Mouse (Mus musculus): ENCODE data around the gene Luc7l2. TPM values are rescaled to one million over a fixed set of nuclear protein-coding genes. Genes with fewer than 3 reads are reported as not detected.

The Luc7l2 gene
- total and polyA plus RNA-seq, 3 experiments: 62.0 to 173 (median 92.5) TPM

- Histone ChIP-seq H3K79me2 (replicated peaks; ENCODE audit: control insufficient read depth, extremely low read depth, insufficient read depth, poor library complexity, severe bottlenecking) (no peaks in the 10 kb centered on the region), H3K4me1 (ENCODE audit: control insufficient read depth in 1 of 2, insufficient read depth in 2 of 2) (peaks cover 0 to 11% of the 10 kb centered on the region in 2 experiments; a peak in 1 of 4 replicates), H3K27ac (ENCODE audit: insufficient read depth, low read depth) (no peak overlapping the region), H3K9ac (ENCODE audit: insufficient read depth, low read depth) (no peak overlapping the region), H3K4me2 (ENCODE audit: insufficient read depth, low read depth, poor library complexity, severe bottlenecking) (no peak overlapping the region), H3K27me3 (replicated peaks) (no peaks in the 10 kb centered on the region), H3K36me3 (replicated peaks in 1 of 2; ENCODE audit: control insufficient read depth in 1 of 2, insufficient read depth in 1 of 2, low read length in 1 of 2) (peaks cover 15 to 52% of the 10 kb centered on the region in 2 experiments), H3K4me3 (replicated peaks in 1 of 3; ENCODE audit: low read depth in 2 of 3, low read length in 2 of 3, poor library complexity in 1 of 3) (no peak overlapping the region), H3K9me3 (replicated peaks; ENCODE audit: low read length) (no peaks in the 10 kb centered on the region)
- no peak for DNase-seq (ENCODE audit: extremely low read depth)
- dilution Hi-C loops (cut with MboI; ENCODE audit: extremely low pct_ligation_motif_present, extremely low pct_unique_long_range_greater_than_20kb, low sequenced_read_pairs): no loop called here
- TF ChIP-seq MAFK (IDR thresholded peaks at IDR 0.05; ENCODE audit: insufficient replicate concordance, low read length) (no peak), SMC3 (IDR thresholded peaks at IDR 0.05; ENCODE audit: low read depth, low read length) (no peak)
- in situ Hi-C loops (cut with MboI; ENCODE audit: low pct_ligation_motif_present, low pct_unique_long_range_greater_than_20kb, low sequenced_read_pairs): no loop called here
Measured at GRCm38 (mm10) chr6:38623457-38623856, 72.3 kb downstream of the Luc7l2 start.

- peak; percentile 17 for DNase-seq (ENCODE audit: extremely low read depth)
- H3K9me3 ChIP-seq (replicated peaks; ENCODE audit: low read length): no peaks in the 10 kb centered on the region
- no peak overlapping the region for H3K27ac ChIP-seq (ENCODE audit: insufficient read depth, low read depth)
- dilution Hi-C loops (cut with MboI; ENCODE audit: extremely low pct_ligation_motif_present, extremely low pct_unique_long_range_greater_than_20kb, low sequenced_read_pairs) (no loop called here), in situ Hi-C loops (cut with MboI; ENCODE audit: low pct_ligation_motif_present, low pct_unique_long_range_greater_than_20kb, low sequenced_read_pairs) (no loop called here)
- peaks cover 13 to 48% of the 10 kb centered on the region in 2 experiments for H3K36me3 ChIP-seq (replicated peaks in 1 of 2; ENCODE audit: control insufficient read depth in 1 of 2, insufficient read depth in 1 of 2, low read length in 1 of 2)
- no peak overlapping the region for H3K4me3 ChIP-seq (replicated peaks in 1 of 3; ENCODE audit: low read depth in 2 of 3, low read length in 2 of 3, poor library complexity in 1 of 3)
- no peaks in the 10 kb centered on the region for H3K79me2 ChIP-seq (replicated peaks; ENCODE audit: control insufficient read depth, extremely low read depth, insufficient read depth, poor library complexity, severe bottlenecking)
- TF ChIP-seq NRF1 (IDR thresholded peaks at IDR 0.05; ENCODE audit: low read depth, low read length): no peak
- no peak for TF ChIP-seq BHLHE40 (IDR thresholded peaks at IDR 0.05; ENCODE audit: low read depth, low read length)
- no peak for TF ChIP-seq MAX (IDR thresholded peaks at IDR 0.05; ENCODE audit: low read length)
- no peak for TF ChIP-seq CHD1 (IDR thresholded peaks at IDR 0.05; ENCODE audit: low read depth, low read length)
- TF ChIP-seq MAFK (IDR thresholded peaks at IDR 0.05; ENCODE audit: insufficient replicate concordance, low read length): no peak
- TF ChIP-seq ETS1 (conservative IDR thresholded peaks at IDR 0.05; ENCODE audit: low read depth, low read length): no peak
- no peak for TF ChIP-seq MEF2A (IDR thresholded peaks at IDR 0.05; ENCODE audit: borderline replicate concordance, low read depth, low read length)
- TF ChIP-seq PAX5 (IDR thresholded peaks at IDR 0.05; ENCODE audit: low read length): no peak
- TF ChIP-seq HCFC1 (IDR thresholded peaks at IDR 0.05; ENCODE audit: low read depth, low read length): no peak
- no peak for TF ChIP-seq UBTF (IDR thresholded peaks at IDR 0.05; ENCODE audit: low read depth, low read length)
- TF ChIP-seq RAD21 (IDR thresholded peaks at IDR 0.05; ENCODE audit: low read depth, low read length): no peak
- TF ChIP-seq EP300 (IDR thresholded peaks at IDR 0.05; ENCODE audit: low read length): no peak
- TF ChIP-seq RCOR1 (conservative IDR thresholded peaks at IDR 0.05; ENCODE audit: low read depth, low read length): no peak
- no peak for TF ChIP-seq USF1 (IDR thresholded peaks at IDR 0.05; ENCODE audit: low read depth, low read length)
- no peak for TF ChIP-seq MAZ (IDR thresholded peaks at IDR 0.05; ENCODE audit: low read depth, low read length)
- TF ChIP-seq POLR2AphosphoS2 (IDR thresholded peaks at IDR 0.05; ENCODE audit: low read depth, low read length): no peak
- TF ChIP-seq MXI1 (IDR thresholded peaks at IDR 0.05; ENCODE audit: low read depth, low read length): no peak
- no peak for TF ChIP-seq POLR2A (IDR thresholded peaks at IDR 0.05; ENCODE audit: low read depth, low read length)
- no peak for TF ChIP-seq GABPA (IDR thresholded peaks at IDR 0.05; ENCODE audit: insufficient replicate concordance, low read depth, low read length)
- H3K27me3 ChIP-seq (replicated peaks): no peaks in the 10 kb centered on the region
- no peak overlapping the region for H3K4me2 ChIP-seq (ENCODE audit: insufficient read depth, low read depth, poor library complexity, severe bottlenecking)
- H3K9ac ChIP-seq (ENCODE audit: insufficient read depth, low read depth): no peak overlapping the region
- peaks cover 0 to 9% of the 10 kb centered on the region in 2 experiments; a peak in 1 of 4 replicates for H3K4me1 ChIP-seq (ENCODE audit: control insufficient read depth in 1 of 2, insufficient read depth in 2 of 2)
Measured at GRCm38 (mm10) chr6:38624439-38624838, 73.3 kb downstream of the Luc7l2 start.

Measured in CH12.LX (cell line).